Mouse (Mus musculus): ENCODE measurements around the gene Tanc1. TPM values are rescaled to one million over a fixed set of nuclear protein-coding genes. Genes with fewer than 3 reads are reported as not detected.

Tanc1 gene
- total RNA-seq, 2 experiments from 2014 or later = 0.45 to 0.84 TPM

GRCm38 (mm10) chr2:59645515-59645914 lies 33.7 kb downstream of the Tanc1 start:
- ATAC-seq (replicated peaks; ENCODE audit: low FRiP score, poor library complexity, severe bottlenecking) = no peak

- ATAC-seq (replicated peaks; ENCODE audit: low FRiP score, poor library complexity, severe bottlenecking) = no peak
Observed at GRCm38 (mm10) chr2:59646740-59647390, 35.0 kb downstream of the Tanc1 start.

- ATAC-seq (replicated peaks; ENCODE audit: low FRiP score, poor library complexity, severe bottlenecking) = no peak
Observed at GRCm38 (mm10) chr2:59648444-59648843, 36.6 kb downstream of the Tanc1 start.

- ATAC-seq (replicated peaks; ENCODE audit: low FRiP score, poor library complexity, severe bottlenecking) = no peak
Observed at GRCm38 (mm10) chr2:59651801-59652200, 40.0 kb downstream of the Tanc1 start.

GRCm38 (mm10) chr2:59652702-59653101 lies 40.9 kb downstream of the Tanc1 start:
- ATAC-seq (replicated peaks; ENCODE audit: low FRiP score, poor library complexity, severe bottlenecking) = no peak

- ATAC-seq (replicated peaks; ENCODE audit: low FRiP score, poor library complexity, severe bottlenecking) = no peak
Observed at GRCm38 (mm10) chr2:59653306-59654165, 41.7 kb downstream of the Tanc1 start.

GRCm38 (mm10) chr2:59655471-59655870 lies 43.6 kb downstream of the Tanc1 start:
- ATAC-seq (replicated peaks; ENCODE audit: low FRiP score, poor library complexity, severe bottlenecking) = no peak

GRCm38 (mm10) chr2:59656680-59657079 lies 44.8 kb downstream of the Tanc1 start:
- no peak for ATAC-seq (replicated peaks; ENCODE audit: low FRiP score, poor library complexity, severe bottlenecking)

- no peak for ATAC-seq (replicated peaks; ENCODE audit: low FRiP score, poor library complexity, severe bottlenecking)
Observed at GRCm38 (mm10) chr2:59659686-59660085, 47.8 kb downstream of the Tanc1 start.

- no peak for ATAC-seq (replicated peaks; ENCODE audit: low FRiP score, poor library complexity, severe bottlenecking)
Observed at GRCm38 (mm10) chr2:59660891-59661805, 49.3 kb downstream of the Tanc1 start.

- no peak for ATAC-seq (replicated peaks; ENCODE audit: low FRiP score, poor library complexity, severe bottlenecking)
Observed at GRCm38 (mm10) chr2:59664803-59665567, 53.1 kb downstream of the Tanc1 start.

GRCm38 (mm10) chr2:59666533-59666932 lies 54.7 kb downstream of the Tanc1 start:
- no peak for ATAC-seq (replicated peaks; ENCODE audit: low FRiP score, poor library complexity, severe bottlenecking)

GRCm38 (mm10) chr2:59670087-59671060 lies 58.5 kb downstream of the Tanc1 start:
- ATAC-seq (replicated peaks; ENCODE audit: low FRiP score, poor library complexity, severe bottlenecking) = no peak

- ATAC-seq (replicated peaks; ENCODE audit: low FRiP score, poor library complexity, severe bottlenecking) = no peak
Observed at GRCm38 (mm10) chr2:59671671-59672070, 59.8 kb downstream of the Tanc1 start.

GRCm38 (mm10) chr2:59672086-59672485 lies 60.2 kb downstream of the Tanc1 start:
- ATAC-seq (replicated peaks; ENCODE audit: low FRiP score, poor library complexity, severe bottlenecking) = no peak

- ATAC-seq (replicated peaks; ENCODE audit: low FRiP score, poor library complexity, severe bottlenecking) = no peak
Observed at GRCm38 (mm10) chr2:59672686-59673085, 60.8 kb downstream of the Tanc1 start.

- no peak for ATAC-seq (replicated peaks; ENCODE audit: low FRiP score, poor library complexity, severe bottlenecking)
Observed at GRCm38 (mm10) chr2:59673351-59673750, 61.5 kb downstream of the Tanc1 start.

GRCm38 (mm10) chr2:59673877-59674276 lies 62.0 kb downstream of the Tanc1 start:
- ATAC-seq (replicated peaks; ENCODE audit: low FRiP score, poor library complexity, severe bottlenecking) = no peak
